Mouse (Mus musculus): Measurements from ENCODE around the gene Mvd.

Mvd gene

GRCm38 (mm10) chr8:122443262-122444006 lies at the start of gene Mvd:
Mvd (minus strand) TSS chr8:122443422.
- peak; percentile 94 for ATAC-seq (ENCODE audit: low TSS enrichment)

GRCm38 (mm10) chr8:122488387-122488786 lies 45.2 kb upstream of the Mvd start:
- ATAC-seq (ENCODE audit: low TSS enrichment): no peak

- ATAC-seq (ENCODE audit: low TSS enrichment): no peak
These were observed 41.6 kb upstream of the Mvd start for GRCm38 (mm10) chr8:122484831-122485230.

- no peak for ATAC-seq (ENCODE audit: low TSS enrichment)
These were observed 40.7 kb upstream of the Mvd start for GRCm38 (mm10) chr8:122483877-122484276.

GRCm38 (mm10) chr8:122482448-122482847 lies 39.2 kb upstream of the Mvd start:
- ATAC-seq (ENCODE audit: low TSS enrichment): no peak

GRCm38 (mm10) chr8:122475580-122476320 lies 32.5 kb upstream of the Mvd start, which contains the start of the genes Rnf166 and Ctu2:
Rnf166 (minus strand) TSS chr8:122476064.
Ctu2 (plus strand) TSS chr8:122476143.
- ATAC-seq (ENCODE audit: low TSS enrichment): peak; percentile 72

GRCm38 (mm10) chr8:122474951-122475560 lies 31.8 kb upstream of the Mvd start:
- peak; percentile 22 for ATAC-seq (ENCODE audit: low TSS enrichment)

GRCm38 (mm10) chr8:122473911-122474421 lies 30.7 kb upstream of the Mvd start:
- ATAC-seq (ENCODE audit: low TSS enrichment): peak; percentile 22; the same call in 1 of the 2 replicates

GRCm38 (mm10) chr8:122470691-122471090 lies 27.5 kb upstream of the Mvd start:
- no peak for ATAC-seq (ENCODE audit: low TSS enrichment)

- no peak for ATAC-seq (ENCODE audit: low TSS enrichment)
These were observed 26.7 kb upstream of the Mvd start for GRCm38 (mm10) chr8:122469965-122470364.

GRCm38 (mm10) chr8:122469407-122469806 lies 26.2 kb upstream of the Mvd start:
- no peak for ATAC-seq (ENCODE audit: low TSS enrichment)

- ATAC-seq (ENCODE audit: low TSS enrichment): no peak
These were observed 24.6 kb upstream of the Mvd start for GRCm38 (mm10) chr8:122467816-122468215.

- no peak for ATAC-seq (ENCODE audit: low TSS enrichment)
These were observed 21.8 kb upstream of the Mvd start for GRCm38 (mm10) chr8:122464985-122465384.

- ATAC-seq (ENCODE audit: low TSS enrichment): no peak
These were observed 20.7 kb upstream of the Mvd start for GRCm38 (mm10) chr8:122463651-122464640.

GRCm38 (mm10) chr8:122462510-122462909 lies 19.3 kb upstream of the Mvd start:
- ATAC-seq (ENCODE audit: low TSS enrichment): no peak

GRCm38 (mm10) chr8:122461473-122462148 lies 18.4 kb upstream of the Mvd start:
- peak; percentile 84 for ATAC-seq (ENCODE audit: low TSS enrichment)

GRCm38 (mm10) chr8:122460524-122461472 lies 17.6 kb upstream of the Mvd start, which contains the start of gene Snai3:
Snai3 (minus strand) TSS chr8:122460733.
- ATAC-seq (ENCODE audit: low TSS enrichment): peak; percentile 7; the same call in 1 of the 2 replicates

GRCm38 (mm10) chr8:122459990-122460389 lies 16.8 kb upstream of the Mvd start:
- no peak for ATAC-seq (ENCODE audit: low TSS enrichment)

GRCm38 (mm10) chr8:122459218-122459900 lies 16.1 kb upstream of the Mvd start:
- ATAC-seq (ENCODE audit: low TSS enrichment): no peak
